Mouse (Mus musculus) embryo, embryonic 11.5 days (tissue): ENCODE measurements around the gene Zfp113.
"Not testable (repeated sequence)": the region's sequence is repeated elsewhere in the genome, so short reads cannot be mapped to it uniquely, and the experiment has no call there.

Source experiments
- DNase-seq: peaks from one replicate; pipeline ENCODE4 v3.0.0-alpha.2; 2012; ENCODE audit warnings: low read depth, low spot score

The Zfp113 gene

GRCm38 (mm10) chr5:138137935-138138549, 17.5 kb downstream of the Zfp113 start:
- DNase-seq, result no peak

- DNase-seq, result no peak
Observed at GRCm38 (mm10) chr5:138137257-138137656, 18.3 kb downstream of the Zfp113 start.

DNA sequence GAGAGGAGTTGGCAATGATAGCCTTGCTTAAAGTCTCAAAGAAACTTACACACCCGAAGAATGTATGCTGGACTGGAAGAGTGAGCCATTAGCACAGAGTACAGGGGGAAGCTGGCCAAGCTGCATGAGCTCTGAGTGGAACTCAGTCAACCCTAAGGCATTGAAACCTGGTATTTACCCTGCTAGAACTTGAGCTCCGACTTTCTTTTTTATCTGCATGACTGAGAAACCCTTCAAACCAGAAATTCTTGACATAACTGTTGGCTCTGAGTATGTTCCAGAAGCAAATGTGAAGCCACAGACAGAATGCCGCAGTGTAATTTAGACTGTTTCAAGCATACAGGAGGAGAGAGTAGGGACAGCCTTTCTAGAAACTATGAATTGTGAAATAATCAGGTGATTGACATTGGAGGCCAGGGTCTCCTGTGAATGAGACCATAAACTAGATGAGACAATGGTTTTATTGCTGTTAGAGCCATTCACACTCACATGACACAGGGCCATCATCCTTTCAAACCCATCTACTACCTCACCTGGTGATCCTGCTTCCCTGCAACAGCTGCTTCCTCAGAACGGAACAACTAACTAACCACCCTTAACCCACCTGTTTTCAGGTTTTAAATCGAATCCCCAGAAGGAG, 23.0 kb downstream of the Zfp113 start:
- no peak for DNase-seq

GRCm38 (mm10) chr5:138118041-138118440, 37.5 kb downstream of the Zfp113 start:
- DNase-seq, result no peak

GRCm38 (mm10) chr5:138117199-138118015, 38.1 kb downstream of the Zfp113 start:
- DNase-seq, result no peak

- DNase-seq, result peak; percentile 82
Observed at GRCm38 (mm10) chr5:138116255-138117198, 39.0 kb downstream of the Zfp113 start, which contains the start of gene Zscan21. TSS of gene Zscan21 (plus strand) at chr5:138116903.

GRCm38 (mm10) chr5:138109847-138110396, 45.6 kb downstream of the Zfp113 start:
- DNase-seq, result not testable (repeated sequence)

DNA sequence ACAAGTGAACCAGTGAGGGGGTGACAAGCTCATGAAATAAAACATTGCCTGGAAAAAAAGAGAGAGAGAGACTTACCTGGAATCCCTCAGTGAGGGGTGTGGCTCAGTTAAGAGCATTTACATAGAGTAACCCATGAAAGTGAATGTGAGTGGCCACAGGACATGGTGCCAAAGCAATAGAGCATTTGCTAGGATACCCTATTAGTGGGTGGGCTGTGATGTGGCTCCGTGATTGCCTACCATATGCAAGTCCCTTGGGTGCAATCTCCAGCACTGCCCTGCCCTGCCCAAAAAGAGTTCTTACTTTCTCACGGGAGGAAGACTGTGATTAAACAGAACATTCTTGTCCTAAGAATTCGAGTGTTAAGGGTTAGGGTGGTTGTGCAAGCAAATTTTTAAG, 48.4 kb downstream of the Zfp113 start:
- no peak for DNase-seq

GRCm38 (mm10) chr5:138104976-138105375, 50.6 kb downstream of the Zfp113 start:
- DNase-seq, result no peak

- DNase-seq, result no peak
Observed at GRCm38 (mm10) chr5:138094474-138094873, 61.1 kb downstream of the Zfp113 start.

DNA sequence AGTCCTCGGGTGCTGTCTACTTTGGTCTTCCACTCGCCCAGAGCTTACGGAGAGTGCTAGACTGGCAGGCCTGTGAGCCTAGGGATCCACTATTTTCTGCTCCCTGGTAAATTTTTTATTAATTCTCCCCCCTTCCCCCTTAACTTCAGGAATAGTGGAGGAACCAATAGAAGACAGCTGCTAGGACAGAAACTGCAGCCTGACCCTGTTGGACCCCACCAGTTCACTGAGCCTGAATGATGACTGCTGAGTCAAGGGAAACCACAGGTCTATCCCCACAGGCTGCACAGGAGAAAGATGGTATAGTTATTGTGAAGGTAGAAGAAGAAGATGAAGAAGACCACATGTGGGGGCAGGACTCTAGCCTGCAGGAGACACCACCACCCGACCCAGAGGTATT, 62.8 kb downstream of the Zfp113 start:
- DNase-seq, result no peak

DNA sequence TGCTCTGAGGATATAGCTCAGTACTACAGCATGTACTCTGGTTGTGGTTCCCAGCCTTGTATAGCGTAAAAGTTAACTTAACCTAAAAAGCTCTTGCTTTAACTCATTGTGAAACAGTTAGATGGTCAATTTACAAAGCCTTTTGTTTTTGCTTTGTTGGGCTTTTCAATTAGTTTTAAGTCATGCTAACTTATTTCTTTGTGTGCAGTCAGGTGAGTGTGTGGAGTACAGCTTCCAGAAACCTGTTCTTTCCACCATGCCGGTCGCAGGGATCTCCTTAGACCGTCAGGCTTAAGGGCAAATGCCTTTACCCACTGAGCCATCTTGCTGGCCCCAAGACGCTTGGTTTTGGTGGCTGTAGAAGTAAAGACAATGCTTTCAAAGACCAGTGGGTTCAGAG, 64.8 kb downstream of the Zfp113 start:
- no peak for DNase-seq

GRCm38 (mm10) chr5:138090271-138090670, 65.3 kb downstream of the Zfp113 start:
- no peak for DNase-seq
